Mouse (Mus musculus) stomach, embryonic 14.5 days (tissue): ENCODE results near the gene Lurap1l. TPM values are rescaled to one million over a fixed set of nuclear protein-coding genes. Genes with fewer than 3 reads are reported as not detected.

ENCODE experiments used
- ATAC-seq: fragments of 200-750 bp; cut with Nextera tagmentation; 2 replicates; pipeline ENCODE4 v1.8.0; 2017; ENCODE audit warnings: low read depth, moderate TSS enrichment; ENCODE audit not compliant: insufficient number of reproducible peaks, insufficient read depth, low FRiP score
- H3K27ac ChIP-seq: fragments of 300-500 bp; sonication (generic); 2 replicates; pipeline ENCODE4 v1.5.1; 2014; ENCODE audit warnings: mild to moderate bottlenecking, low read length, moderate library complexity, mixed read lengths
- H3K27me3 ChIP-seq: fragments of 300-500 bp; sonication (generic); 2 replicates; pipeline ENCODE4 v1.6.1; 2014; ENCODE audit warnings: low read length, control low read depth, mixed read lengths; ENCODE audit not compliant: control insufficient read depth, insufficient read depth
- H3K36me3 ChIP-seq: fragments of 300-500 bp; sonication (generic); 2 replicates; pipeline ENCODE4 v1.6.1; 2014; ENCODE audit warnings: mild to moderate bottlenecking, control low read depth, low read length, moderate library complexity, mixed read lengths; ENCODE audit not compliant: control insufficient read depth, insufficient read depth
- H3K4me1 ChIP-seq: fragments of 300-500 bp; sonication (generic); 2 replicates; pipeline ENCODE4 v1.6.1; 2014; ENCODE audit warnings: low read length, control low read depth, mixed read lengths; ENCODE audit not compliant: control insufficient read depth, insufficient read depth
- H3K4me2 ChIP-seq: fragments of 300-500 bp; sonication (generic); replicated peaks from 2 replicates; pipeline ENCODE4 v1.6.1; 2014; ENCODE audit warnings: low read depth, low read length, control low read depth
- H3K4me3 ChIP-seq: fragments of 300-500 bp; sonication (generic); 2 replicates; pipeline ENCODE4 v1.5.1; 2014; ENCODE audit warnings: low read depth, low read length, control low read depth
- H3K9ac ChIP-seq: fragments of 300-500 bp; sonication (generic); replicated peaks from 2 replicates; pipeline ENCODE4 v1.6.1; 2014; ENCODE audit warnings: low read depth, mild to moderate bottlenecking, control low read depth, low read length, moderate library complexity, mixed read lengths
- H3K9me3 ChIP-seq: fragments of 300-500 bp; sonication (generic); 2 replicates; pipeline ENCODE4 v1.6.1; 2016; ENCODE audit warnings: low read depth, low read length, control low read depth; ENCODE audit not compliant: control insufficient read depth
- WGBS: fragments of 180-500 bp; shearing (Covaris S2); extraction: QIAGEN DNeasy Blood & Tissue Kit; methylation state at CpG from one replicate; pipeline ENCODE4 v1.1.7; 2014; 5-methylcytosine and 5-hydroxymethylcytosine counted together
- polyA plus RNA-seq: library from polyadenylated mRNA; unstranded; fragments of >200 nt; fragmentation: Nextera tagmentation; extraction: Ambion mirVana; gene quantifications from 2 replicates; pipeline ENCODE4 v1.2.1, GENCODE M21; 2014

The Lurap1l gene
- polyA plus RNA-seq, 1 experiment from 2014 or later: 25.2 TPM

GRCm38 (mm10) chr4:80921646-80922489, 11.4 kb downstream of the Lurap1l start:
- Histone ChIP-seq H3K27ac (no peak overlapping the region), H3K9ac (no peak overlapping the region), H3K9me3 (no peaks in the 10 kb centered on the region), H3K36me3 (no peaks in the 10 kb centered on the region), H3K4me2 (no peak overlapping the region), H3K4me3 (no peak overlapping the region), H3K4me1 (no peaks in the 10 kb centered on the region), H3K27me3 (no peaks in the 10 kb centered on the region)
- WGBS: 64% methylated on average over 4 of the region's 4 CpGs
- no peak for ATAC-seq

- Histone ChIP-seq H3K27ac (no peak overlapping the region), H3K4me3 (no peak overlapping the region), H3K9ac (no peak overlapping the region), H3K4me1 (no peaks in the 10 kb centered on the region), H3K36me3 (no peaks in the 10 kb centered on the region), H3K9me3 (no peaks in the 10 kb centered on the region), H3K27me3 (no peaks in the 10 kb centered on the region), H3K4me2 (no peak overlapping the region)
- WGBS: 82% methylated on average over 2 of the region's 2 CpGs
- no peak for ATAC-seq
Measured at GRCm38 (mm10) chr4:80922654-80923053, 12.2 kb downstream of the Lurap1l start.

GRCm38 (mm10) chr4:80924815-80925214, 14.4 kb downstream of the Lurap1l start:
- no peak overlapping the region for H3K4me3 ChIP-seq
- no peak overlapping the region for H3K27ac ChIP-seq
- no peak overlapping the region for H3K9ac ChIP-seq
- H3K4me1 ChIP-seq: no peaks in the 10 kb centered on the region
- no peaks in the 10 kb centered on the region for H3K36me3 ChIP-seq
- no peak overlapping the region for H3K4me2 ChIP-seq
- H3K27me3 ChIP-seq: no peaks in the 10 kb centered on the region
- no peak for ATAC-seq
- WGBS: 69% methylated on average over 4 of the region's 4 CpGs
- no peaks in the 10 kb centered on the region for H3K9me3 ChIP-seq

- Histone ChIP-seq H3K4me2 (no peak overlapping the region), H3K4me1 (no peaks in the 10 kb centered on the region), H3K4me3 (no peak overlapping the region), H3K27me3 (no peaks in the 10 kb centered on the region), H3K9ac (no peak overlapping the region), H3K9me3 (no peaks in the 10 kb centered on the region), H3K27ac (no peak overlapping the region), H3K36me3 (no peaks in the 10 kb centered on the region)
- 85% methylated on average over 6 of the region's 6 CpGs for WGBS
- ATAC-seq: no peak
Measured at GRCm38 (mm10) chr4:80925752-80926519, 15.5 kb downstream of the Lurap1l start.

GRCm38 (mm10) chr4:80934749-80935148, 24.3 kb downstream of the Lurap1l start:
- Histone ChIP-seq H3K27ac (no peak overlapping the region), H3K27me3 (no peaks in the 10 kb centered on the region), H3K4me3 (no peak overlapping the region), H3K9ac (no peak overlapping the region), H3K4me2 (no peak overlapping the region), H3K4me1 (no peaks in the 10 kb centered on the region), H3K9me3 (no peaks in the 10 kb centered on the region), H3K36me3 (no peaks in the 10 kb centered on the region)
- no peak for ATAC-seq
- WGBS: 90% methylated on average over 3 of the region's 3 CpGs

- no peak overlapping the region for H3K4me2 ChIP-seq
- H3K36me3 ChIP-seq: no peaks in the 10 kb centered on the region
- H3K9me3 ChIP-seq: no peaks in the 10 kb centered on the region
- H3K9ac ChIP-seq: no peak overlapping the region
- no peaks in the 10 kb centered on the region for H3K27me3 ChIP-seq
- 82% methylated on average over 2 of the region's 2 CpGs for WGBS
- no peak overlapping the region for H3K4me3 ChIP-seq
- ATAC-seq: no peak
- no peaks in the 10 kb centered on the region for H3K4me1 ChIP-seq
- no peak overlapping the region for H3K27ac ChIP-seq
Measured at GRCm38 (mm10) chr4:80939115-80939514, 28.7 kb downstream of the Lurap1l start.

GRCm38 (mm10) chr4:80940946-80941345, 30.5 kb downstream of the Lurap1l start:
- no peaks in the 10 kb centered on the region for H3K36me3 ChIP-seq
- no peak overlapping the region for H3K4me2 ChIP-seq
- no peaks in the 10 kb centered on the region for H3K4me1 ChIP-seq
- H3K9ac ChIP-seq: no peak overlapping the region
- H3K9me3 ChIP-seq: no peaks in the 10 kb centered on the region
- ATAC-seq: no peak
- no peak overlapping the region for H3K27ac ChIP-seq
- no peak overlapping the region for H3K4me3 ChIP-seq
- WGBS: 82% methylated on average over 4 of the region's 4 CpGs
- no peaks in the 10 kb centered on the region for H3K27me3 ChIP-seq

- no peak overlapping the region for H3K9ac ChIP-seq
- H3K4me2 ChIP-seq: no peak overlapping the region
- H3K36me3 ChIP-seq: no peaks in the 10 kb centered on the region
- no peaks in the 10 kb centered on the region for H3K27me3 ChIP-seq
- WGBS: 87% methylated on average over 3 of the region's 3 CpGs
- H3K4me3 ChIP-seq: no peak overlapping the region
- H3K27ac ChIP-seq: no peak overlapping the region
- H3K4me1 ChIP-seq: no peaks in the 10 kb centered on the region
- no peaks in the 10 kb centered on the region for H3K9me3 ChIP-seq
- no peak for ATAC-seq
Measured at GRCm38 (mm10) chr4:80941978-80942377, 31.5 kb downstream of the Lurap1l start.
